Mouse (Mus musculus) heart, adult 18-20 months (tissue): ENCODE measurements around the gene Nrsn1. TPM values are rescaled to one million over a fixed set of nuclear protein-coding genes. Genes with fewer than 3 reads are reported as not detected.
"Not testable (repeated sequence)": the region's sequence is repeated elsewhere in the genome, so short reads cannot be mapped to it uniquely, and the experiment has no call there.

Experiments
- DNase-seq, 2 experiments: peaks; one replicate each; pipeline ENCODE4 v3.0.0; 2021 to 2022; ENCODE audit warnings: mixed read lengths in 1 of 2
- long read RNA-seq, 2 experiments: library from polyadenylated mRNA; stranded (forward); transcript quantifications; one replicate each; pipeline ENCODE4 v2.0.0; 2021
- total RNA-seq, 2 experiments: library from RNA; stranded (reverse); gene quantifications; 2 replicates each; pipeline ENCODE4 v1.2.3; 2021

Nrsn1 gene
- total RNA-seq: not detected
- long read RNA-seq, experiment 1: 0 reads
- long read RNA-seq, experiment 2: 0 reads

- DNase-seq: not testable (repeated sequence)
These were observed at the start of gene Nrsn1 for GRCm38 (mm10) chr13:25270402-25270801. Gene Nrsn1, minus strand, starts transcription at chr13:25270502.

- DNase-seq: no peak
These were observed 41.8 kb upstream of the Nrsn1 start for GRCm38 (mm10) chr13:25312059-25312458.

GRCm38 (mm10) chr13:25310068-25310467, 39.8 kb upstream of the Nrsn1 start:
- no peak for DNase-seq

- no peak for DNase-seq
These were observed 18.4 kb upstream of the Nrsn1 start for GRCm38 (mm10) chr13:25288736-25289135.

GRCm38 (mm10) chr13:25274934-25275565, 4.7 kb upstream of the Nrsn1 start:
- DNase-seq: no peak

- DNase-seq: no peak
These were observed 1.9 kb upstream of the Nrsn1 start for GRCm38 (mm10) chr13:25272189-25272588.

- no peak for DNase-seq
These were observed 583 bp downstream of the Nrsn1 start for GRCm38 (mm10) chr13:25269569-25270268.

GRCm38 (mm10) chr13:25269039-25269438, 1.3 kb downstream of the Nrsn1 start:
- peak; percentile 4 to 51 for DNase-seq

GRCm38 (mm10) chr13:25262748-25263147, 7.6 kb downstream of the Nrsn1 start:
- DNase-seq: no peak

- no peak for DNase-seq
These were observed 12.7 kb downstream of the Nrsn1 start for GRCm38 (mm10) chr13:25257608-25258007.

- DNase-seq: no peak
These were observed 15.6 kb downstream of the Nrsn1 start for GRCm38 (mm10) chr13:25254478-25255263.

GRCm38 (mm10) chr13:25251893-25252292, 18.4 kb downstream of the Nrsn1 start:
- no peak for DNase-seq

GRCm38 (mm10) chr13:25220186-25220787, 50.0 kb downstream of the Nrsn1 start:
- no peak for DNase-seq

GRCm38 (mm10) chr13:25218394-25218793, 51.9 kb downstream of the Nrsn1 start:
- DNase-seq: no peak

- DNase-seq: no peak
These were observed 63.4 kb downstream of the Nrsn1 start for GRCm38 (mm10) chr13:25206950-25207349.

Other genes with a start within 250 kb of the Nrsn1 start
- gene Dcdc2a, start 214.5 kb downstream of the Nrsn1 start, total RNA-seq: under 1 TPM in 1 of 2 experiments, not detected in 1; 0.05 TPM